Mouse (Mus musculus) heart, embryonic 14.5 days (tissue): ENCODE measurements around the gene Ptgdr2. TPM values are rescaled to one million over a fixed set of nuclear protein-coding genes. Genes with fewer than 3 reads are reported as not detected.

Source experiments
- ATAC-seq: fragments of 200-750 bp; cut with Nextera tagmentation; 2 replicates; pipeline ENCODE4 v1.8.0; 2017; ENCODE audit warnings: low read depth, moderate TSS enrichment; ENCODE audit not compliant: insufficient number of reproducible peaks, insufficient read depth, low FRiP score
- H3K27ac ChIP-seq, 2 experiments: fragments of 200-500 bp in 1 of 2; fragments of 300-500 bp in 1 of 2; sonication (generic) in 1 of 2; replicated peaks in 1 of 2; 2 replicates each; pipeline ENCODE4 v1.5.1; 2012 to 2014; ENCODE audit warnings: low read depth in 2 of 2, low read length in 2 of 2, control low read depth in 1 of 2, mild to moderate bottlenecking in 1 of 2, mixed read lengths in 1 of 2; ENCODE audit not compliant: control insufficient read depth in 1 of 2, insufficient read depth in 1 of 2
- H3K27me3 ChIP-seq: fragments of 300-500 bp; sonication (generic); 2 replicates; pipeline ENCODE4 v1.6.1; 2014; ENCODE audit warnings: mild to moderate bottlenecking, low read length, control low read depth; ENCODE audit not compliant: control insufficient read depth, insufficient read depth
- H3K36me3 ChIP-seq: fragments of 300-500 bp; sonication (generic); 2 replicates; pipeline ENCODE4 v1.6.1; 2014; ENCODE audit warnings: mild to moderate bottlenecking, control low read depth, low read length, mixed read lengths; ENCODE audit not compliant: control insufficient read depth, insufficient read depth
- H3K4me1 ChIP-seq, 2 experiments: fragments of 200-500 bp in 1 of 2; fragments of 300-500 bp in 1 of 2; sonication (generic) in 1 of 2; 2 replicates each; pipeline ENCODE4 v1.6.1; 2012 to 2014; ENCODE audit warnings: low read length in 2 of 2, control low read depth in 1 of 2, mixed read lengths in 1 of 2; ENCODE audit not compliant: control insufficient read depth in 2 of 2, insufficient read depth in 2 of 2
- H3K4me2 ChIP-seq: fragments of 300-500 bp; sonication (generic); 2 replicates; pipeline ENCODE4 v1.6.1; 2014; ENCODE audit warnings: mild to moderate bottlenecking, low read length
- H3K4me3 ChIP-seq, 2 experiments: fragments of 200-500 bp in 1 of 2; fragments of 300-500 bp in 1 of 2; sonication (generic) in 1 of 2; 2 replicates each; pipeline ENCODE4 v1.5.1; 2012 to 2014; ENCODE audit warnings: low read length in 2 of 2, mild to moderate bottlenecking in 2 of 2, control low read depth in 1 of 2, low read depth in 1 of 2, moderate library complexity in 1 of 2; ENCODE audit not compliant: control insufficient read depth in 1 of 2, insufficient read depth in 1 of 2
- H3K9ac ChIP-seq: fragments of 300-500 bp; sonication (generic); 2 replicates; pipeline ENCODE4 v1.6.1; 2014; ENCODE audit warnings: mild to moderate bottlenecking, low read length
- H3K9me3 ChIP-seq: fragments of 300-500 bp; sonication (generic); 2 replicates; pipeline ENCODE4 v1.6.1; 2016; ENCODE audit warnings: low read length, control low read depth; ENCODE audit not compliant: control insufficient read depth
- WGBS: fragments of 180-500 bp; shearing (Covaris S2); extraction: QIAGEN DNeasy Blood & Tissue Kit; methylation state at CpG from one replicate; pipeline ENCODE4 v1.1.7; 2014; 5-methylcytosine and 5-hydroxymethylcytosine counted together
- polyA plus RNA-seq: library from polyadenylated mRNA; unstranded; fragments of >200 nt; fragmentation: Nextera tagmentation; extraction: Ambion mirVana; gene quantifications from 2 replicates; pipeline ENCODE4 v1.2.1, GENCODE M21; 2014

The Ptgdr2 gene
- polyA plus RNA-seq, 1 experiment from 2014 or later = 0.07 TPM

DNA sequence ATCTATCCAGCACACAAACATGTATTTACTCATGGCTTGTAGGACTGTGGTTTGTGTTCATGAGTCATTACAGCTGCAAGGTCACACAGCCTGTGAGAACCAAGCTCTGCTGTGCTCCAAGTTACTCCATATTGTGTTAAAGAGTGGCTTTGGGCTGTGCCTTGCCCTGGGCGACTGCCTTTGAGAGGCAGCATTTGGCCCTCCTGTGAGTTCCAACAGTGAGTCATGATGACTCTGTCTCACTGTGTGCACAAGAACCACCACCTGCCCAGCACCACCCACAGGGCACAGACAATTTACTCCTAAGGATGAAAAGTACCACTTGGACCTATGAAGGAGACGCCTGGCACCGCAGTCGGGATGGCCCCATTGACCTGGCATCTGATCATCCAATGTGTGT, 48.9 kb downstream of the Ptgdr2 start:
- 82% methylated on average over 4 of the region's 4 CpGs for WGBS
- H3K4me1 ChIP-seq = peaks cover 2 to 3% of the 10 kb centered on the region in 2 experiments; a peak in 1 of 4 replicates

DNA sequence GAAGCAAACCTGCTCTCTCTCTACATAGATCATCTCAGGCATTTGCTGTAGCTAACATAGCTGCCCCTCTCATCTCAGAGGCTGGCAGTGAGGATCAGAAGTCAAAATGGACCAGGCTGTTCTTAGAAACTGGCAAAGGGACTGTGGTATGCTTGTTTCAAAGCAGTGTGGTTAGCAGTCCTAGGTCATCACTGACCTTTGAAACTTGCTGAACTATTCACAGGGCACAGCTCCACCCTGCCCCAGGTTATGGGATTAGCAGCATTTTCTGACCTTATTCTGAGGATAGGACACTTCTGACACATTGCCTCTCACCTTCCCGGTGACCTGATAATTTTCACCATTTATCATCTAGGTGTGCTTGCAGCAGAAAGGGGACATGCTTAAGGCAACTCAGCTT, 51.6 kb downstream of the Ptgdr2 start:
- Histone ChIP-seq H3K27me3 (no peaks in the 10 kb centered on the region), H3K36me3 (no peaks in the 10 kb centered on the region), H3K27ac (no peak overlapping the region), H3K9ac (no peak overlapping the region), H3K9me3 (no peaks in the 10 kb centered on the region), H3K4me1 (peaks cover 2 to 3% of the 10 kb centered on the region in 2 experiments; a peak in 1 of 4 replicates), H3K4me2 (no peak overlapping the region), H3K4me3 (no peak overlapping the region)
- 77% methylated on average over 1 of the region's 1 CpGs for WGBS
- ATAC-seq = no peak

More for the DNA sequence above, 48.9 kb downstream of the Ptgdr2 start:
- no peak overlapping the region for H3K4me3 ChIP-seq
- ATAC-seq = no peak
- H3K36me3 ChIP-seq = no peaks in the 10 kb centered on the region
- no peak overlapping the region for H3K4me2 ChIP-seq
- H3K9ac ChIP-seq = no peak overlapping the region
- H3K27me3 ChIP-seq = no peaks in the 10 kb centered on the region
- no peak overlapping the region for H3K27ac ChIP-seq
- no peaks in the 10 kb centered on the region for H3K9me3 ChIP-seq

DNA sequence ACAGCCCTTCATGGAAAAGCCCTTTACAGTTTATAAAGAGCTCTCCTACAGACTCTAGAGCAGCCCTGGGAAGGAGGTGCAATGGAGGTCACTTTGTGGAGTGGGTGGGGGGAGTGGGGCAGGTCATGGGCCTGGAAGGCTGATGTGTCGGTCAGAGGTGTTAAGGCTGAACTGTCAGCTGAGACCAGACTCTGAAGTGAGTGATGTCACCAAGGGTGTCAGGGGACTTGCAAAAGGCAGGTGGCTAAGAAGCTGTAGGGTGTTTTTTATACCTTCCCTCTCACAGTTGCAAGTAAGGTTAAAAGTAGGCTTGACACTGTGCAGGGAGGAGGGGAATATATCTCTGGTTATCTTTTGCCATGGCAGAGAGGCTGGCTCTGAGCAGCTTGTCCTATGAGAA, 53.8 kb downstream of the Ptgdr2 start:
- 11% methylated on average over 1 of the region's 1 CpGs for WGBS
- H3K4me2 ChIP-seq = no peak overlapping the region
- peaks cover 2 to 3% of the 10 kb centered on the region in 2 experiments; a peak in 1 of 4 replicates for H3K4me1 ChIP-seq
- no peaks in the 10 kb centered on the region for H3K9me3 ChIP-seq
- no peaks in the 10 kb centered on the region for H3K36me3 ChIP-seq
- ATAC-seq = no peak
- no peak overlapping the region for H3K9ac ChIP-seq
- H3K27ac ChIP-seq = no peak overlapping the region
- H3K4me3 ChIP-seq = no peak overlapping the region
- no peaks in the 10 kb centered on the region for H3K27me3 ChIP-seq

- no peak for ATAC-seq
- Histone ChIP-seq H3K36me3 (no peaks in the 10 kb centered on the region), H3K9ac (no peak overlapping the region), H3K27ac (no peak overlapping the region), H3K9me3 (no peaks in the 10 kb centered on the region), H3K4me3 (no peak overlapping the region), H3K27me3 (no peaks in the 10 kb centered on the region), H3K4me2 (no peak overlapping the region), H3K4me1 (peaks cover 2 to 3% of the 10 kb centered on the region in 2 experiments; a peak in 1 of 4 replicates)
These were observed 55.0 kb downstream of the Ptgdr2 start for GRCm38 (mm10) chr19:10991911-10992310.

Other genes starting within 250 kb of the Ptgdr2 start
- 28.4 and 30.0 TPM in 2 replicates for gene Vps37c, start 248.4 kb upstream of the Ptgdr2 start, polyA plus RNA-seq
- 0.66 and 1.4 TPM in 2 replicates for gene Cd5, start 198.2 kb upstream of the Ptgdr2 start, polyA plus RNA-seq
- gene Cd6, start 107.1 kb upstream of the Ptgdr2 start, polyA plus RNA-seq = not detected in 2 replicates
- 0.46 and 0.66 TPM in 2 replicates for gene Slc15a3, start 97.4 kb upstream of the Ptgdr2 start, polyA plus RNA-seq
- 31.6 and 37.0 TPM in 2 replicates for gene Tmem132a, start 67.2 kb upstream of the Ptgdr2 start, polyA plus RNA-seq
- gene Tmem109, start 55.2 kb upstream of the Ptgdr2 start, polyA plus RNA-seq = 92.4 and 94.5 TPM in 2 replicates
- 32.0 and 35.3 TPM in 2 replicates for gene Prpf19, start 41.9 kb upstream of the Ptgdr2 start, polyA plus RNA-seq
- not detected in 2 replicates for gene Zp1, start 16.5 kb upstream of the Ptgdr2 start, polyA plus RNA-seq
- gene Ccdc86, start 12.1 kb downstream of the Ptgdr2 start, polyA plus RNA-seq = 12.9 and 14.7 TPM in 2 replicates
- not detected in 2 replicates for gene Ms4a10, start 37.5 kb downstream of the Ptgdr2 start, polyA plus RNA-seq
- gene Ms4a15, start 56.1 kb downstream of the Ptgdr2 start, polyA plus RNA-seq = 0.15 TPM in 1 of 2 replicates, not detected in the other
- gene Ms4a18, start 80.9 kb downstream of the Ptgdr2 start, polyA plus RNA-seq = not detected in 2 replicates
- gene Ms4a8a, start 143.9 kb downstream of the Ptgdr2 start, polyA plus RNA-seq = not detected in 2 replicates
- not detected in 2 replicates for gene 1700017D01Rik, start 193.7 kb downstream of the Ptgdr2 start, polyA plus RNA-seq
- gene 1700025F22Rik, start 228.2 kb downstream of the Ptgdr2 start, polyA plus RNA-seq = not detected in 2 replicates